Mouse (Mus musculus): ENCODE data around the gene Csrnp1. TPM values are rescaled to one million over a fixed set of nuclear protein-coding genes. Genes with fewer than 3 reads are reported as not detected.
A peak's percentile ranks its signal among the peaks of the same experiment; 100 is the strongest.

The Csrnp1 gene
- polyA plus RNA-seq, 1 experiment from 2014 or later, result 9.1 TPM

DNA sequence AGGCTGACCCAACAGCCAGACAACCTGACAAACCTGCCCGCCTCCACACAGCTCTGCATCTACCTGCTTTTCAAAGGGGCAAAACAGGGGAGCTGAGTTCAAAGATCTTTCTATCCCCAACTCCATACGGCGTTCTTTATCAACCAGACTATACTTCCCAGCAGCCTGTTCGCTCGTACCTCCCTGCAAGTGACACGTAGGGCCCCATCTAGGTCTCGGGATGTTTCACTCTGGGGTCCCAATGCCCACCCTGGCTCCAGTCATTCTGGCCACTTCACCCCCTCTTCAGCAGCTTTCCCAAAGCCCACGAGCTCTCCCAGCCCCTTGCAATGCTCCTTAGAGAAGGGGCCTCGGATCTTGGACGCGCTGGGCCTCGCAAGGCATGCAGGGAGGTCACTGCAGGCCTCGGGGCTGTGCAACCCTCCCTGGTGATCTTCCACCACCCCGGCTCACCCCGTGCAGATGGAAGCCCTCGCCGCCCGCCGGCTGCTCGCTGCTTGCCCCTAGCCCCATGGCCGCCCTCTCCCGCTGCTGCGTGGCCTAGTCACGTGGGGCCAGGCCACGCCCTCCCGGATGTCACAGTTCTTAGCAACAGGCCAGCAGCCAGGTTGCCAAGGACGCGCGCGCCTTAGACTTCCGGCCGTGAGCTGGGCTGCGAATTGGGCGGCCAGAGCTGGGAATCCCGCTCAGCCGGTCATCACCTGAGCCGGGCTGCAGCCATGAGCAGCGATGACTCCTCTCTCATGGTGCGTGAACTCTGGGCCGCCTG, 47.3 kb downstream of the Csrnp1 start, which contains the start of the genes Gorasp1 and Ttc21a:
Gene Gorasp1, minus strand, starts transcription at position 561 of the 769 bp plus-strand sequence.
Gene Ttc21a, plus strand, starts transcription at position 602 of the 769 bp plus-strand sequence.
- Histone ChIP-seq H3K27ac (peak within 1 kb of the TSS; percentile 80), H3K4me2 (peak within 1 kb of the TSS; percentile 89), H3K4me1 (peaks cover 22% of the 10 kb centered on the region), H3K9me3 (no peaks in the 10 kb centered on the region), H3K27me3 (no peaks in the 10 kb centered on the region), H3K4me3 (peak within 1 kb of the TSS; percentile 83), H3K9ac (peak within 1 kb of the TSS; percentile 75), H3K36me3 (peaks cover 6% of the 10 kb centered on the region)
- peak; percentile 86 for ATAC-seq (ENCODE audit: insufficient number of reproducible peaks, low FRiP score, low TSS enrichment, low read depth)
- under 1% methylated on average over 40 of the region's 40 CpGs for WGBS

DNA sequence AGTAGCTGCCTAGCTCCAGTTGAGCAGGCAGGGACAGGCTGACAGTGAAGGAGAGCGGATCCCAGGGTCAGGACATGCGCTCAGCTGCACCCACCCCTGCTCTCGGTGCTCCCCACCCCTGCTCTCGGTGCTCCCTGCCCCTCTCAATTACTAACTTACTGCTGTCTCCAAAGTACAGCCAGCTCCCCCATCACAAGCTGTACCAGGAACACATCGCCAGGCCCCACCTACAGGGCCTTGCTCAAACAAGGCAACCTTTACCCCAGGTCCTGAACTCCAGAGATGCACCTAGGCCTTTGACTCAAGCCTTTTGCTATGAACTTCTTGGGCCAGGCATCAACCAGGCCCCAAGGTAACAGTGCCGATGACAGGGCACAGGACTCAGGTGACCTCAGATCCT, 50.8 kb downstream of the Csrnp1 start:
- Histone ChIP-seq H3K4me1 (peaks cover 13% of the 10 kb centered on the region), H3K9ac (no peak overlapping the region), H3K27ac (no peak overlapping the region), H3K36me3 (peaks cover 41% of the 10 kb centered on the region), H3K4me3 (no peak overlapping the region), H3K27me3 (no peaks in the 10 kb centered on the region), H3K4me2 (no peak overlapping the region), H3K9me3 (no peaks in the 10 kb centered on the region)
- no peak for ATAC-seq (ENCODE audit: insufficient number of reproducible peaks, low FRiP score, low TSS enrichment, low read depth)
- WGBS, result 91% methylated on average over 6 of the region's 6 CpGs

GRCm38 (mm10) chr9:119932358-119932757, 52.1 kb downstream of the Csrnp1 start:
- Histone ChIP-seq H3K4me1 (peaks cover 6% of the 10 kb centered on the region), H3K27ac (no peak overlapping the region), H3K4me2 (no peak overlapping the region), H3K36me3 (peaks cover 55% of the 10 kb centered on the region), H3K9me3 (no peaks in the 10 kb centered on the region), H3K27me3 (no peaks in the 10 kb centered on the region), H3K9ac (no peak overlapping the region), H3K4me3 (no peak overlapping the region)
- no peak for ATAC-seq (ENCODE audit: insufficient number of reproducible peaks, low FRiP score, low TSS enrichment, low read depth)
- 85% methylated on average over 12 of the region's 12 CpGs for WGBS

DNA sequence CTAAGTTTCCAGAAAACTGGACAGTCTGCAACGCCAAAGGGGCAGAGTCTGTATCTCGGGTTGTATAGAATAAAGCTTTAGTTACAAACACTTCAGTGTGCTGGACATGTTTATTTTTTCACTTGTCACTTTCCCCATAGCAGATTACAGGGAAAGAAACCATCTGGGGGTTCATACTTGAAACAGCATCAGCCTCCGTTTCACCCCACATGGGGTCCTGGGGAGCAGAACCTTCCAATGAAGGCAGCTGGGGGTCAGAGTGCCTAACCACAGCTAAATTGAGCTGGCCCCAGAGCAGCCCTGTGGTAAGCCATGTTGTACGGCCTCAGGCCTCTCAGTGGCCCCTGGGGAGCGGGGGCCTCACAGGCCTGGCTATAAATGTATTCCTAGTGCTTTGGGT, 58.0 kb downstream of the Csrnp1 start:
- Histone ChIP-seq H3K27ac (no peak overlapping the region), H3K4me3 (no peak overlapping the region), H3K27me3 (no peaks in the 10 kb centered on the region), H3K4me2 (no peak overlapping the region), H3K9ac (no peak overlapping the region), H3K36me3 (peaks cover 93% of the 10 kb centered on the region), H3K9me3 (no peaks in the 10 kb centered on the region), H3K4me1 (no peaks in the 10 kb centered on the region)
- WGBS, result 77% methylated on average over 5 of the region's 5 CpGs
- no peak for ATAC-seq (ENCODE audit: insufficient number of reproducible peaks, low FRiP score, low TSS enrichment, low read depth)

DNA sequence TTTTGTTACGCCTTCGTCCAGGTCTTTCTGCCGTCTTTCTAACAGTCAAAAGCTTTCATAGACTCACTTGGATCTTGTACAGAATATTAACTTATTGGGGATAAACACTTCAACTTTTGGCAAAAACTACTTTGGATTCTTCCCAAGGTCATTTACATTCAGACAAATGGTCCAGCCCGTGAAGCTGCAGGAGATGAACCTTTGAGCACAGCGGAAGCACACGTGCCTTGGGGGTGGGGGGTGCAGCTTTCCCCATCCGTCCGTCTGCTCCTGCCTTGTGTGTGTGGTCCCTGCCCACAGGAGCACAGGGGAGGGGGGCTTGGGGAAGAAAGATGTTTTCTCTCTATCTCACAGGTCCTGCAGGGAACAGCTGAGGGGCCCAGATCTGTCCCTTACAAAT, 58.7 kb downstream of the Csrnp1 start:
- Histone ChIP-seq H3K27me3 (no peaks in the 10 kb centered on the region), H3K9me3 (no peaks in the 10 kb centered on the region), H3K9ac (no peak overlapping the region), H3K4me2 (no peak overlapping the region), H3K27ac (no peak overlapping the region), H3K4me1 (no peaks in the 10 kb centered on the region), H3K4me3 (no peak overlapping the region), H3K36me3 (peaks cover 93% of the 10 kb centered on the region)
- ATAC-seq (ENCODE audit: insufficient number of reproducible peaks, low FRiP score, low TSS enrichment, low read depth), result no peak
- 80% methylated on average over 8 of the region's 8 CpGs for WGBS

- Histone ChIP-seq H3K4me3 (no peak overlapping the region), H3K4me2 (no peak overlapping the region), H3K36me3 (peaks cover 92% of the 10 kb centered on the region), H3K9ac (no peak overlapping the region), H3K27me3 (no peaks in the 10 kb centered on the region), H3K9me3 (no peaks in the 10 kb centered on the region), H3K27ac (no peak overlapping the region), H3K4me1 (no peaks in the 10 kb centered on the region)
- ATAC-seq (ENCODE audit: insufficient number of reproducible peaks, low FRiP score, low TSS enrichment, low read depth), result no peak
- 87% methylated on average over 16 of the region's 16 CpGs for WGBS
These were observed 59.3 kb downstream of the Csrnp1 start for GRCm38 (mm10) chr9:119925120-119925657.

DNA sequence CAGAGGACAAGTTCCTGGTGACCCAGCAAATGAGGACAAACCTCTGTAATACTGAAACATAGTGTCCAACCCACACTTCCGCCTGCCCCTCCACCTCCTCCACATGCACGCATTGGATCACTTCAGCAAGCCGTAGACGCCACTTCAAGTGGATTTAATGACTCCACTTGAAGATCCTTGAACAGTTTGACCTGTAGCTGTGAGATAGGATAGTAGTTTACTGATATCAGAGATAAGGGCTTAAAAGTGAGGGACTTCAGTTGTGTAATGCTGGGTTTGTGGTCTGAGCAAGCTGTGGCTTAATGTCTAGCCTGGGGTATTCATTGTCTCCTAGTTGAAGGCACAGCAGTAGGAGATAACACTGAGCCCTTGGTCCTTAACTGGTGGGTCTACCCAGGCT, 61.0 kb downstream of the Csrnp1 start:
- H3K4me2 ChIP-seq, result no peak overlapping the region
- H3K4me3 ChIP-seq, result no peak overlapping the region
- no peaks in the 10 kb centered on the region for H3K9me3 ChIP-seq
- H3K27ac ChIP-seq, result no peak overlapping the region
- 91% methylated on average over 4 of the region's 4 CpGs for WGBS
- H3K4me1 ChIP-seq, result no peaks in the 10 kb centered on the region
- no peaks in the 10 kb centered on the region for H3K27me3 ChIP-seq
- H3K9ac ChIP-seq, result no peak overlapping the region
- H3K36me3 ChIP-seq, result peaks cover 91% of the 10 kb centered on the region
- no peak for ATAC-seq (ENCODE audit: insufficient number of reproducible peaks, low FRiP score, low TSS enrichment, low read depth)

Other genes starting within 250 kb of the Csrnp1 start
- 0.09 TPM in 1 of 2 replicates, not detected in the other for gene Scn11a, start 159.2 kb downstream of the Csrnp1 start, polyA plus RNA-seq (2015; fragmentation: Nextera tagmentation; extraction: Ambion mirVana)
- gene Wdr48, start 89.8 kb downstream of the Csrnp1 start, polyA plus RNA-seq (2015; fragmentation: Nextera tagmentation; extraction: Ambion mirVana), result 48.5 and 48.9 TPM in 2 replicates
- gene Gorasp1, start 47.1 kb downstream of the Csrnp1 start, polyA plus RNA-seq (2015; fragmentation: Nextera tagmentation; extraction: Ambion mirVana), result 35.5 and 35.8 TPM in 2 replicates
- 0.09 and 0.13 TPM in 2 replicates for gene Ttc21a, start 47.1 kb downstream of the Csrnp1 start, polyA plus RNA-seq (2015; fragmentation: Nextera tagmentation; extraction: Ambion mirVana)
- 1.2 and 4.8 TPM in 2 replicates for gene Xirp1, start 38.9 kb upstream of the Csrnp1 start, polyA plus RNA-seq (2015; fragmentation: Nextera tagmentation; extraction: Ambion mirVana)
- 15.1 and 16.0 TPM in 2 replicates for gene Cx3cr1, start 85.2 kb upstream of the Csrnp1 start, polyA plus RNA-seq (2015; fragmentation: Nextera tagmentation; extraction: Ambion mirVana)
- 5.2 and 6.6 TPM in 2 replicates for gene Ccr8, start 107.5 kb upstream of the Csrnp1 start, polyA plus RNA-seq (2015; fragmentation: Nextera tagmentation; extraction: Ambion mirVana)
- gene Slc25a38, start 125.7 kb upstream of the Csrnp1 start, polyA plus RNA-seq (2015; fragmentation: Nextera tagmentation; extraction: Ambion mirVana), result 27.4 and 30.2 TPM in 2 replicates
- gene Rpsa, start 143.0 kb upstream of the Csrnp1 start, polyA plus RNA-seq (2015; fragmentation: Nextera tagmentation; extraction: Ambion mirVana), result 1,290 and 1,462 TPM in 2 replicates
- 0.18 and 0.24 TPM in 2 replicates for gene Mobp, start 165.0 kb upstream of the Csrnp1 start, polyA plus RNA-seq (2015; fragmentation: Nextera tagmentation; extraction: Ambion mirVana)

Measured in limb, embryonic 15.5 days (tissue).